Mouse (Mus musculus) intestine, postnatal 0 days (tissue): Measurements from ENCODE around the gene Fam78a. TPM values are rescaled to one million over a fixed set of nuclear protein-coding genes. Genes with fewer than 3 reads are reported as not detected.

ENCODE experiments used
- ATAC-seq: fragments of 200-750 bp; cut with Nextera tagmentation; 2 replicates; pipeline ENCODE4 v1.8.0; 2017; ENCODE audit warnings: mild to moderate bottlenecking, moderate TSS enrichment, moderate library complexity
- H3K27ac ChIP-seq: fragments of 300-500 bp; sonication (generic); 2 replicates; pipeline ENCODE4 v1.5.1; 2014; ENCODE audit warnings: mild to moderate bottlenecking, low read depth, low read length, moderate library complexity
- H3K27me3 ChIP-seq: fragments of 300-500 bp; sonication (generic); replicated peaks from 2 replicates; pipeline ENCODE4 v1.6.1; 2014; ENCODE audit warnings: low read length, mixed read lengths; ENCODE audit not compliant: control insufficient read depth, insufficient read depth
- H3K36me3 ChIP-seq: fragments of 300-500 bp; sonication (generic); 2 replicates; pipeline ENCODE4 v1.6.1; 2014; ENCODE audit warnings: mild to moderate bottlenecking, moderate library complexity; ENCODE audit not compliant: control insufficient read depth, insufficient read depth
- H3K4me1 ChIP-seq: fragments of 300-500 bp; sonication (generic); replicated peaks from 2 replicates; pipeline ENCODE4 v1.6.1; 2014; ENCODE audit warnings: antibody characterized with exemption, low read length, mixed read lengths; ENCODE audit not compliant: control insufficient read depth, insufficient read depth
- H3K4me2 ChIP-seq: fragments of 300-500 bp; sonication (generic); replicated peaks from 2 replicates; pipeline ENCODE4 v1.6.1; 2014; ENCODE audit warnings: low read depth, mild to moderate bottlenecking, moderate library complexity
- H3K4me3 ChIP-seq: fragments of 300-500 bp; sonication (generic); 2 replicates; pipeline ENCODE4 v1.5.1; 2014; ENCODE audit warnings: low read depth, low read length
- H3K9ac ChIP-seq: fragments of 300-500 bp; sonication (generic); 2 replicates; pipeline ENCODE4 v1.6.1; 2014; ENCODE audit warnings: mild to moderate bottlenecking, low read depth, low read length
- H3K9me3 ChIP-seq: fragments of 300-500 bp; sonication (generic); 2 replicates; pipeline ENCODE4 v1.6.1; 2016; ENCODE audit warnings: mixed run types; ENCODE audit not compliant: control insufficient read depth
- CTCF ChIP-seq: sonication (generic); IDR thresholded peaks from 2 replicates; pipeline ENCODE4 v1.5.1; 2016; ENCODE audit warnings: low read depth, mild to moderate bottlenecking, control low read depth, antibody characterized with exemption, moderate library complexity
- WGBS: fragments of 180-500 bp; shearing (Covaris S2); extraction: QIAGEN DNeasy Blood & Tissue Kit; methylation state at CpG from one replicate; pipeline ENCODE4 v1.1.7; 2014; 5-methylcytosine and 5-hydroxymethylcytosine counted together
- polyA plus RNA-seq: library from polyadenylated mRNA; unstranded; fragments of >200 nt; fragmentation: Nextera tagmentation; extraction: Ambion mirVana; gene quantifications from 2 replicates; pipeline ENCODE4 v1.2.1, GENCODE M21; 2015

Gene Fam78a
- polyA plus RNA-seq, 1 experiment from 2014 or later, result 6.2 TPM

DNA sequence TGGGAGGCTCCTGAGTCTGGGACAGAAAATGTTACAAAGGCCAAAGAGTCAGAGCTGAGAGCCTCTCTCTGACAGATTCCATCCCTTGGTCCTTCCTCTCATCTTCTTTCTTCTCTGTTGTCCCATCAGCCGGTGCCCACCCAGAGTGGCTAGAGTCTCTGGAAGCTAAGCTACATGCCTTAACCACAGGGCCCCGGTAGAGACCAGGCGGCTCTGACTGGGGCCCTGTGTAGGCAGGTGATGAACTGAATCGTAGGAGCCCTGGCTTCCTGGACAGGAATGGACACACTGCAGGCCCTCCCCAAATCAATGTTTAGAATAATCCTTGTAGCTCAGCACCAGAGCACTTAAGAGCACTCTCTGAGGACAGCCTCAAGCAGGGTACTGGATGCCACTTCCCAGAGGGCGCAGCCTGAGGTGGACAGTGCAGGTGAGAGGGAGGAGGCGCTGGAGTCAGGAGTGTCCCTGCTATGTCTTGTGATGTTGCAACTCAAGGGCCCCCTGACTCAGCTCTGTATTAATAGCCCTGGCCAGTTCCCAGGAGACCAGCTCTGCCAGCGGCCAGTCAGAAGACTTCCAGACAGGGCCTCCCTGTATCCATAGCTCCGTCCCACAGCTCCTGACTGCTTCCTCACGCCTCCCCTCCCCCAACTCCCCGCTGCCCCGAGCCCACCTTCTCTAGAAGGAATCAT lies 44.9 kb upstream of the Fam78a start:
- H3K36me3 ChIP-seq, result no peaks in the 10 kb centered on the region
- H3K4me1 ChIP-seq, result 0 out of 2 replicates have a peak, but pooled peaks cover 3% of the 10 kb centered on the region
- WGBS, result 58% methylated on average over 11 of the region's 11 CpGs
- TF ChIP-seq CTCF, result no peak
- no peak overlapping the region for H3K9ac ChIP-seq
- no peak overlapping the region for H3K4me3 ChIP-seq
- H3K9me3 ChIP-seq, result no peaks in the 10 kb centered on the region
- no peak overlapping the region for H3K27ac ChIP-seq
- no peak overlapping the region for H3K4me2 ChIP-seq
- no peak for ATAC-seq
- no peaks in the 10 kb centered on the region for H3K27me3 ChIP-seq

DNA sequence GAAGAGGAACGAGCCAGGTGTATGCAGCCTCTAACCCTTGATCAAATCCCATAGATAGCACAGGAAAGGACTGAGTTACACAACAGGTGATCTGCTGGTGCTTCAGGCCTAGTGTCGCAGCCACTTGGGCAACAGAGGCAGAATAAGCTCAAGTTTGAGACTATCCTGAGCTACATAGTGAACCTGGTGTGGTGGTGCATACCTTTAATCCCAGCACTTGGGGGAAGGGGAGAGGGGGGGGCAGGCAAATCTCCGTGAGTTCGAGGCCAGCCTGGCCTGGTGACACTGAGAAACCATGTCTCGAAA lies 43.8 kb upstream of the Fam78a start:
- no peak for TF ChIP-seq CTCF
- Histone ChIP-seq H3K4me2 (no peak overlapping the region), H3K9ac (no peak overlapping the region), H3K27me3 (no peaks in the 10 kb centered on the region), H3K27ac (no peak overlapping the region), H3K9me3 (no peaks in the 10 kb centered on the region), H3K36me3 (no peaks in the 10 kb centered on the region), H3K4me3 (no peak overlapping the region), H3K4me1 (0 out of 2 replicates have a peak, but pooled peaks cover 3% of the 10 kb centered on the region)
- no peak for ATAC-seq
- 77% methylated on average over 5 of the region's 5 CpGs for WGBS

DNA sequence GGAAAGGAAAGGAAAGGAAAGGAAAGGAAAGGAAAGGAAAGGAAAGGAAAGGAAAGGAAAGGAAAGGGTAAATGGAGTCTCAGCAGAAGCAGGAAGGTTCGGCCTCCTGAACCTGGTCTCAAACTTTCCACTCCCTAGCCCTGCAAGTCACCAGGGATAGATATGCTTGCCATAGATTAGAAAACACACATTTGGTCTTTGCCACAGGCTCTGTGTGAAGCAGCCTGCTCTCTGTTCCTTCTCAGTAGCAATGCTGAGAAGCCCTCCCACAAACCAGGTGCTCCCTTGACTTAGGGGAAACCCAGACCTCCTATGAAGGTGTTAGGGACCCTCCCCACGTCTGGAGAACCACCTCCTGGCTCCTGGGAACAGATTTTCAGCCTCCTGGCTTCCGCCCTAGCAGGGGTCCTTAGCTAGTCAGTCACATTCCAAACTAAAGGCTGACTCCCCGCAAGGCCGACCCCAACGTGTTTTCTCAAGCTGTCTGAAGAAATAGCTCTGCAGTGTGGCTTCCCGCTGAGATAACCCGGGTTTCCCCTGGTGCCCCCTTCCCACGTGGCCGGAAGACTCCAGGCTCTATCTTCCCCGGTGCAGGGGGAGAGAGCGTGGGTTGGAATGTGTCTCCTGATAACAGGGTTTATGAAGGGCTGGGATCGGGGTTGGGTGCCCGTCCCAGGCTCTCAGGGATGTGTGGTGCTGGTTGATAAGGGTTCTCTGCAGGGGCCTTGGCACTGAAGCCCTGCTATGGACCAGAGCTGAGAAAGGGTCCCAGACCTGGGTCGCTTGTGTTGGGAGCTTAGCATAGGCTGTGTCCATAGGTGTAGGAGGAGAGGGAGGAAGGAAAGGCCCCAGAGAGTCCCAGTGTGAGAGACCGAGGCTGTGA lies 43.2 kb upstream of the Fam78a start:
- 0 out of 2 replicates have a peak, but pooled peaks have one; percentile 34 for ATAC-seq
- Histone ChIP-seq H3K27me3 (no peaks in the 10 kb centered on the region), H3K4me2 (no peak overlapping the region), H3K4me3 (no peak overlapping the region), H3K27ac (no peak overlapping the region), H3K9me3 (no peaks in the 10 kb centered on the region), H3K36me3 (no peaks in the 10 kb centered on the region), H3K4me1 (0 out of 2 replicates have a peak, but pooled peaks cover 3% of the 10 kb centered on the region), H3K9ac (no peak overlapping the region)
- no peak for TF ChIP-seq CTCF
- 17% methylated on average over 16 of the region's 16 CpGs for WGBS

- Histone ChIP-seq H3K27ac (no peak overlapping the region), H3K4me1 (no peaks in the 10 kb centered on the region), H3K4me2 (no peak overlapping the region), H3K4me3 (no peak overlapping the region), H3K36me3 (no peaks in the 10 kb centered on the region), H3K9me3 (no peaks in the 10 kb centered on the region), H3K27me3 (0 out of 2 replicates have a peak, but pooled peaks cover 2% of the 10 kb centered on the region), H3K9ac (no peak overlapping the region)
- no peak for ATAC-seq
- TF ChIP-seq CTCF, result no peak
- WGBS, result 80% methylated on average over 2 of the region's 2 CpGs
Measured at GRCm38 (mm10) chr2:32121785-32122184, 37.1 kb upstream of the Fam78a start.

GRCm38 (mm10) chr2:32121150-32121549 lies 36.5 kb upstream of the Fam78a start:
- H3K9me3 ChIP-seq, result no peaks in the 10 kb centered on the region
- H3K27me3 ChIP-seq, result 0 out of 2 replicates have a peak, but pooled peaks cover 2% of the 10 kb centered on the region
- no peak overlapping the region for H3K4me3 ChIP-seq
- no peak for ATAC-seq
- H3K4me1 ChIP-seq, result no peaks in the 10 kb centered on the region
- no peak overlapping the region for H3K27ac ChIP-seq
- no peak for TF ChIP-seq CTCF
- 54% methylated on average over 5 of the region's 5 CpGs for WGBS
- no peak overlapping the region for H3K4me2 ChIP-seq
- no peak overlapping the region for H3K9ac ChIP-seq
- H3K36me3 ChIP-seq, result no peaks in the 10 kb centered on the region
